Mouse (Mus musculus) cerebellum, adult 2 months (tissue): Measurements from ENCODE around the gene Bicra.

ENCODE experiments used
- CTCF ChIP-seq: fragments of 200-500 bp; IDR thresholded peaks from 2 replicates; pipeline ENCODE4 v1.5.1; 2011; ENCODE audit warnings: low read depth, mild to moderate bottlenecking, control low read depth, low read length, moderate library complexity, borderline replicate concordance; ENCODE audit not compliant: insufficient read depth
- POLR2A ChIP-seq: fragments of 200-500 bp; IDR thresholded peaks from 2 replicates; pipeline ENCODE4 v1.6.1; 2011; ENCODE audit warnings: low read length, control low read depth, borderline replicate concordance; ENCODE audit not compliant: insufficient read depth

DNA sequence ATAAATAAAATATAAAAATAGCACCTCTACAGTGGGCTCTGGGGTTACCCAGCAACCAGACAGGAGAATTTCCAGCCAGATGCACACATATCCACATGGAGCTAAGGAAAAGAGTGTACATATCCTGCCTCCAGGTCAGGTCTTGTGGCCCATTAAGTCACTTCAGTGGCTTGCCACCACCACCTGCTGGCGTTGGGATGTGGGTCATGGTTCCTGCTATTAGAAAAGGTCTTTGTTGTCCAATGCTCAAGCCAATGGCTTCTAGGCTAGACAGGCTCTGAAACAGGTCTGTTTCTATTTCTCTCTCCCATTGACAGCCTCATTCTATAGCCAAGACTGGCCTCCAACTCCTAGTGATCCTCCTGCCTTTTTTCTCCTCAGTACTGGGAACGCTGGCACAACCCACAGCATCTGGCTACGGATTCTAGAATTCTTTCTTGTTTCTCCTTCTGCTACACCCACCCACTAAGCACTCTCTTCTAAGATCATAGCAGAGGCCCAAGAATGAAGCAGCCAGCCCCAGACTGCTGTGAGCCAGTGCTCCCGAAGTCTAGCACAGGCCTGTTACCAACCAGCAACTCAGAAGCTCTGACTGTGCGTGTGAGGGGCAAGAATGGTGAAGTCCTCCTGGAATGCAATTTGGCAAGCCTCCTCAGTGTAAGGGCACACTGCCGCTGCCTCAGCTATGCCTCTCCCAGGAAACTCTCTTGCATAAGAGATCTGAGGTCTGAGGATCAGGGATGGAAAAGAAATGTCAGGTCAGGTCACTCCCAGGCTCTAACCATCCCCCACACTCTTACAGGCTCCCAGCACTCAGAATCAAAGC is 19.4 kb downstream of the Bicra start:
- TF ChIP-seq CTCF, result peak; percentile 31; the same call in 1 of the 2 replicates
- no peak for TF ChIP-seq POLR2A
